Mouse (Mus musculus) adrenal gland, adult 2 months (tissue): ENCODE data around the gene Cyba. TPM values are rescaled to one million over a fixed set of nuclear protein-coding genes. Genes with fewer than 3 reads are reported as not detected.
A peak's percentile ranks its signal among the peaks of the same experiment; 100 is the strongest.

Source experiments
- DNase-seq: peaks from one replicate; pipeline ENCODE4 v3.0.0; 2021
- long read RNA-seq: library from polyadenylated mRNA; stranded (forward); transcript quantifications from one replicate; pipeline ENCODE4 v2.0.0, GENCODE M21; 2021
- polyA plus RNA-seq: library from polyadenylated mRNA; depleted of rRNA; stranded (reverse); fragments of >200 nt; gene quantifications from 2 replicates; pipeline ENCODE4 v1.2.3, GENCODE M21; 2012; rRNA removed
- total RNA-seq, 2 experiments: library from RNA; stranded (reverse); gene quantifications; 2 replicates each; pipeline ENCODE4 v1.2.3; 2021

The Cyba gene
- total RNA-seq (10 to 100 TPM; 26.3 to 43.7 TPM), polyA plus RNA-seq (108 and 116 TPM in 2 replicates)
- long read RNA-seq, transcript Cyba-201 (6 exons, 744 nt) = major isoform, 31 of 34 reads
- long read RNA-seq, partial matches to known transcripts = 2 of 34 reads
- long read RNA-seq, other reads (novel, unspliced or antisense) = 1 of 34 reads

GRCm38 (mm10) chr8:122432443-122433268 lies at the start of gene Cyba:
TSS of gene Cyba (minus strand) at chr8:122432930.
- peak; percentile 82 for DNase-seq

DNA sequence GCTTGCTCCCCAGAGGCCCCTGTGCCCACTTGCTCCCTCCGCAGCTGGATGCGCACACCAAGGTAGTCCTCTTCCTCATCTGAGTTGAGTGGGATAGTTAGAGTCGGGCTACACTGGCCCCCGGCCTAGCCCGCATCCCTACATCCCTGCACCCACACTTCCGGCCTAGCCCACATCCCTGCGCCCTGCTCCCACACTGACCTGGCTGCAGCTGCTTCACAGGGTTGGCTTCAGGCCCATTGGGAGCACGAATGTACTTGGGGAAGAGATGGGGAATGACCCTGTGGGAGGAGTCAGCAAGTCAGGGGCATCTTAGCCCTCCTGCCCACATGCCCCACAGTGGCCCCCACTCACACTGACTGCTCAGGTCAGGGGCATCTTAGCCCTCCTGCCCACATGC lies 49.7 kb upstream of the Cyba start:
- DNase-seq = no peak

GRCm38 (mm10) chr8:122475580-122476320 lies 43.0 kb upstream of the Cyba start, which contains the start of the genes Rnf166 and Ctu2:
TSS of gene Rnf166 (minus strand) at chr8:122476064.
TSS of gene Ctu2 (plus strand) at chr8:122476143.
- peak; percentile 96 for DNase-seq

DNA sequence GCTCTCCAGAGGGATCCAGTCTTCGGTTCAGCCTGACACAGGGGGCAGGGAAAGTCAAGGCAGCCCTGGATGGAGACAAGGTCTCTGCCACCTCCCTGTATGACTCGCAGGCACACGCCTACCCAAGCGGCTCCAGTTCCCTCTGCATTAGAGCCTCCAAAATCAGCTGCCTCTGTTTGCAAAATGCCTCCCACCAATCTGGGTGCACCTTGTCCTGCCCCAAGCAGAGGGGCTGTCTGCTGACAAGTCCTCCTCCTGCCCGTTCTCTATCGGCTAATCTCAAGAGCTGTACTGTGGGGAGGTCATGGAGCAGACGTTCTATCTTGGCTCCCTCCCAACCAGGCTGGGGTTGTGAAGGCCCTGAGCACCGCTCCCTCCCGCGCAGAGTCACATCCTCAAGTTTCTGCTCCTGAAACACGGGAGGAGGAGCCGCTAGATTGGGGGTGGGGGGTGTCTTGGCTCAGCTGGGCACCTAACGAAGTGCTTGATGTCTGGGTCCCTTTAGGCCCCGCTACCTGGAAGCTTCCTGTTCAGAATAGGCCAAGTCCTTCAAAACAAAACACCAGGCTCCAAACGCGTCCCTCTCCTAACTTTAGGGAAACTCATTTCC lies 42.3 kb upstream of the Cyba start:
- peak; percentile 79 for DNase-seq

DNA sequence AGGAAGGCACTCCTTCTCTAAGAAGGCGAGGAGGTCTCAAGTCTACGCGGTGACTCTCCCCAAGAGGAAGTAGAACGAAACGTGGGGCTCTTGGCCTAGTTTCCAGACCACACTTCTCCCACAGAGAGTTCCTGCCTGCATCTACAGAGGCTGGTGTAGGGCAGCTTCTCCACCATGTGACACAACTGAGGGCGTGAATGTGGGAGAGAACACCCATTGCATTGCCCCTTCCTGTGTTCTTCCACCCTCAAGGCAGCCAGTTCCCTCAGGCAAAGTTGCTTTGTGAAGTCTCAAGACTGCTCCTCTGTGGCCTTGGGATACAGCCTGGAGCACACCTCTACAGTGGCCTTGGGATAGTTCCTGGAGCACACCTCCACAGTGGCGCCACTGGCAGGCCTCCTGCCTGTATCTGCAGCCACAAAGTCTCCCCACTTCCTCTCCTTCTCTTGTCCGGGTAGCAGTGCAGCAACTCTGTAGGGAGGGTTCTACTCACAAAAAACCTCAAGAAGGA lies 41.2 kb upstream of the Cyba start:
- DNase-seq = no peak

GRCm38 (mm10) chr8:122470691-122471090 lies 38.0 kb upstream of the Cyba start:
- no peak for DNase-seq

GRCm38 (mm10) chr8:122469965-122470364 lies 37.2 kb upstream of the Cyba start:
- DNase-seq = no peak

GRCm38 (mm10) chr8:122469407-122469806 lies 36.7 kb upstream of the Cyba start:
- no peak for DNase-seq

GRCm38 (mm10) chr8:122467816-122468215 lies 35.1 kb upstream of the Cyba start:
- no peak for DNase-seq

DNA sequence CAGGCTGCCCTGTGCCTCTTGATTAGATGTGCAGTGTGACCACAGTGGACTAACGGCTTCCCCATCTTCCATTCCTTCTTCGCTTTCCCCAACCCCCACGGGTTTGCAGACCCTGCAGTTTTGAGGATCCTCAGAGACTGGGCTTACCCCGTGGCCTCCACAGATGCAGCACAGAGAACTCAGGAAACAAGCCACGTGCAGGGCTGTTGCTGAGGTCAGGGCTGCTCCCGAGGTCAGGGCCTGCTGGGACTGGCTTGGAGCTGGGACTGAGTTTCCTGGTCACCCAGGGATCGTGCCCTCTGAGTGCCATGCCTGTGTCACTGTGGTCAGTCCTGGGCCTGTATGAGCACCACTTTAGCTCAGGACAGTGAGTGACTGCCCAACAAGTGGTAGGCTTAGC lies 32.3 kb upstream of the Cyba start:
- DNase-seq = peak; percentile 66

GRCm38 (mm10) chr8:122463651-122464640 lies 31.2 kb upstream of the Cyba start:
- no peak for DNase-seq

GRCm38 (mm10) chr8:122462510-122462909 lies 29.8 kb upstream of the Cyba start:
- DNase-seq = no peak

- DNase-seq = no peak
Measured at GRCm38 (mm10) chr8:122461473-122462148, 28.9 kb upstream of the Cyba start.

GRCm38 (mm10) chr8:122460524-122461472 lies 28.1 kb upstream of the Cyba start, which contains the start of gene Snai3:
TSS of gene Snai3 (minus strand) at chr8:122460733.
- DNase-seq = peak; percentile 62

DNA sequence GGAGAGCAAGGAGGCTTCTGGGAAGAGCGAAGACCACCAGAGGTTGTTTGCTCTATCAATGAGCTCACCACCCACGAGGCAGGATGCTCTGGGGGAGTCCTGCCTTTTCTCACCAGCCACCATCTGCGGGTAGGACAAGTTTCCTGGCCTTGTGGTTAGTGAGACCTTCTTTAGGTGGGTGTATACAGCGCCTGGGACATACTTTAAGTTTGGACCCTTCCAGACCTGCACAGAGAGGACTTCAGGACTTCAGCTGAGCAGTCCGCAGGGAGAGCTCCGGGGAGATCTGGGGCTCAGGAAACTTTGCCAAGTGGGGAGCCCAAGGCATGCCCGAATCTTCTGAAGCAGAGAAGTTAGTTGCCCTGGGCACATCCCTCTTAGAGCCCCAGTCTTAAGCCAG lies 27.3 kb upstream of the Cyba start:
- no peak for DNase-seq

DNA sequence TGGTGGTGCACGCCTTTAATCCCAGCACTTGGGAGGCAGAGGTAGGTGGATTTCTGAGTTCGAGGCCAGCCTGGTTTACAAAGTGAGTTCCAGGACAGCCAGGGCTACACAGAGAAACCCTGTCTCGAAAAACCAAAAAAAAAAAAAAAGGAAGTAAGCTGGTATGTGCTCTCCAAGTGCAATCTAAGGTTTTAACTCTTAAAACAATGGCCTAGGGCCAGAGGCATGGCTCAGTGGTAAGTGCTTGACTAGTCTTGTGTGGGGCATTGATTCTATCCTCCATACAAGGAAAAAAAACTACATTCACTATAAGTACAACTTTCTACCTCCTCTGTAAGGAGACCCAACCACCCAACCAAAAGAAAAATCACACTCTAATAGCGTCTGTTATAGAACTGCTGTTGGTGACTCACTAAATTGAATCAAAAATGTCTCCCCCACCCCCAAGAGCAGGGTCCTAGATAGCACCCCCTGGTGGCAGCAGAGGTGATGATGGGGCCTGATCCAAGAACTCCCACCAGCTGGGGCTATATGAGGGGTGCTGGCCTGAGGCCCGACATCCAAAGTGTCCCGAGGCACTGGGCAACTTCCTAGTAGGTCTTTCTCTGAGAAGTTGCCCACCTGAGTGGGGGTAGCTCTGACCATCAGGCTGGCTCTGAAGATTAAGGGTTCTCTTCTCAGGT lies 26.6 kb upstream of the Cyba start:
- no peak for DNase-seq

GRCm38 (mm10) chr8:122457171-122457570 lies 24.4 kb upstream of the Cyba start:
- DNase-seq = no peak

- no peak for DNase-seq
Measured at GRCm38 (mm10) chr8:122454409-122454808, 21.7 kb upstream of the Cyba start.
